Mouse (Mus musculus) brain, embryonic 14.5 days (tissue): ENCODE data around the gene Trappc12.

Experiments
- CTCF ChIP-seq: fragments of 200-500 bp; IDR thresholded peaks from 2 replicates; pipeline ENCODE4 v1.5.1; 2012; ENCODE audit warnings: inconsistent platforms, mild to moderate bottlenecking, moderate library complexity, borderline replicate concordance; ENCODE audit not compliant: insufficient read depth, insufficient read length; ENCODE audit errors: extremely low read depth
- POLR2A ChIP-seq: fragments of 200-500 bp; IDR thresholded peaks from 2 replicates; pipeline ENCODE4 v1.6.1; 2012; ENCODE audit warnings: mild to moderate bottlenecking, inconsistent platforms, borderline replicate concordance; ENCODE audit not compliant: poor library complexity, insufficient read depth, insufficient read length, severe bottlenecking; ENCODE audit errors: extremely low read depth

- TF ChIP-seq POLR2A (no peak), CTCF (no peak)
These were observed 32.4 kb upstream of the Trappc12 start for GRCm38 (mm10) chr12:28782637-28783036.
